Mouse (Mus musculus) MEL (cell line): ENCODE data around the gene Nudt3. TPM values are rescaled to one million over a fixed set of nuclear protein-coding genes. Genes with fewer than 3 reads are reported as not detected.

ENCODE experiments used
- DNase-seq: peaks from one replicate; pipeline ENCODE4 v3.0.0; 2011; ENCODE audit warnings: low read depth, low spot score
- H3K27ac ChIP-seq: 2 replicates; pipeline ENCODE4 v1.5.1; 2012; ENCODE audit warnings: low read depth, mild to moderate bottlenecking, control low read depth, low read length, moderate library complexity; ENCODE audit not compliant: control insufficient read depth
- H3K27me3 ChIP-seq, 2 experiments: fragments of 150-350 bp in 1 of 2; sonication (generic) in 1 of 2; 2 replicates each; pipeline ENCODE4 v1.6.1; 2012; ENCODE audit warnings: low read length in 2 of 2, mild to moderate bottlenecking in 2 of 2, improper control_type of control experiment in 1 of 2, moderate library complexity in 1 of 2; ENCODE audit not compliant: insufficient read depth in 2 of 2, control insufficient read depth in 1 of 2
- H3K36me3 ChIP-seq, 2 experiments: 2 replicates each; pipeline ENCODE4 v1.6.1; 2012 to 2014; ENCODE audit warnings: low read length in 2 of 2, improper control_type of control experiment in 1 of 2, inconsistent platforms in 1 of 2, mild to moderate bottlenecking in 1 of 2; ENCODE audit not compliant: insufficient read depth in 2 of 2, control insufficient read depth in 1 of 2
- H3K4me1 ChIP-seq, 2 experiments: fragments of 150-350 bp in 1 of 2; sonication (generic) in 1 of 2; 2 replicates each; pipeline ENCODE4 v1.6.1; 2012; ENCODE audit warnings: low read length in 2 of 2, improper control_type of control experiment in 1 of 2, mild to moderate bottlenecking in 1 of 2; ENCODE audit not compliant: insufficient read depth in 2 of 2, control insufficient read depth in 1 of 2
- H3K4me3 ChIP-seq, 2 experiments: fragments of 150-350 bp in 1 of 2; sonication (generic) in 1 of 2; 2 replicates each; pipeline ENCODE4 v1.5.1; 2012; ENCODE audit warnings: low read depth in 2 of 2, low read length in 2 of 2, mild to moderate bottlenecking in 2 of 2, moderate library complexity in 2 of 2, control low read depth in 1 of 2, improper control_type of control experiment in 1 of 2; ENCODE audit not compliant: control insufficient read depth in 1 of 2, insufficient read depth in 1 of 2
- H3K79me2 ChIP-seq: 2 replicates; pipeline ENCODE4 v1.6.1; 2012; ENCODE audit warnings: mild to moderate bottlenecking, low read length, moderate library complexity; ENCODE audit not compliant: control insufficient read depth, poor library complexity, insufficient read depth
- H3K9ac ChIP-seq: 2 replicates; pipeline ENCODE4 v1.6.1; 2012; ENCODE audit warnings: low read depth, mild to moderate bottlenecking, control low read depth, low read length, moderate library complexity; ENCODE audit not compliant: control insufficient read depth, poor library complexity, severe bottlenecking
- H3K9me3 ChIP-seq: fragments of 150-350 bp; sonication (generic); replicated peaks from 2 replicates; pipeline ENCODE4 v1.6.1; 2012; ENCODE audit warnings: mild to moderate bottlenecking, low read length, improper control_type of control experiment, moderate library complexity; ENCODE audit not compliant: insufficient read depth
- BHLHE40 ChIP-seq: IDR thresholded peaks from 2 replicates; pipeline ENCODE4 v1.6.1; 2012; ENCODE audit warnings: low read depth, mild to moderate bottlenecking, inconsistent platforms, low read length, improper control_type of control experiment, borderline replicate concordance
- CTCF ChIP-seq, 3 experiments: IDR thresholded peaks in 2 of 3; conservative IDR thresholded peaks in 1 of 3; 2 replicates each; pipeline ENCODE4 v1.5.1; 2011 to 2012; ENCODE audit warnings: low read length in 3 of 3, low read depth in 2 of 3, mild to moderate bottlenecking in 2 of 3, improper control_type of control experiment in 1 of 3, inconsistent platforms in 1 of 3, mixed read lengths in 1 of 3, moderate library complexity in 1 of 3; ENCODE audit not compliant: control insufficient read depth in 1 of 3, insufficient read depth in 1 of 3, poor library complexity in 1 of 3, severe bottlenecking in 1 of 3
- HCFC1 ChIP-seq: IDR thresholded peaks from 2 replicates; pipeline ENCODE4 v1.6.1; 2012; ENCODE audit warnings: low read depth, mild to moderate bottlenecking, inconsistent platforms, low read length, improper control_type of control experiment, moderate library complexity
- KAT2A ChIP-seq: conservative IDR thresholded peaks from 2 replicates; pipeline ENCODE4 v1.6.1; 2012; ENCODE audit warnings: low read depth, low read length, improper control_type of control experiment, inconsistent platforms
- MAX ChIP-seq: IDR thresholded peaks from 2 replicates; pipeline ENCODE4 v1.6.1; 2011; ENCODE audit warnings: low read length, improper control_type of control experiment
- MXI1 ChIP-seq: IDR thresholded peaks from 2 replicates; pipeline ENCODE4 v1.6.1; 2011; ENCODE audit warnings: mild to moderate bottlenecking, low read depth, low read length, improper control_type of control experiment
- MYB ChIP-seq: IDR thresholded peaks from 2 replicates; pipeline ENCODE4 v1.6.1; 2011; ENCODE audit warnings: mild to moderate bottlenecking, low read depth, low read length, improper control_type of control experiment
- MYC ChIP-seq: IDR thresholded peaks from 2 replicates; pipeline ENCODE4 v1.6.1; 2011; ENCODE audit warnings: low read depth, mild to moderate bottlenecking, low read length, improper control_type of control experiment, moderate library complexity
- POLR2AphosphoS5 ChIP-seq: IDR thresholded peaks from 2 replicates; pipeline ENCODE4 v1.6.1; 2012; ENCODE audit warnings: low read depth, borderline replicate concordance, mild to moderate bottlenecking, inconsistent platforms, low read length, moderate library complexity, mixed read lengths
- RAD21 ChIP-seq: IDR thresholded peaks from 2 replicates; pipeline ENCODE4 v1.6.1; 2011; ENCODE audit warnings: mild to moderate bottlenecking, low read depth, low read length, improper control_type of control experiment
- RCOR1 ChIP-seq: IDR thresholded peaks from 2 replicates; pipeline ENCODE4 v1.6.1; 2012; ENCODE audit warnings: low read depth, mild to moderate bottlenecking, inconsistent platforms, low read length, improper control_type of control experiment
- SIN3A ChIP-seq: IDR thresholded peaks from 2 replicates; pipeline ENCODE4 v1.6.1; 2012; ENCODE audit warnings: low read length, improper control_type of control experiment, inconsistent platforms
- SMC3 ChIP-seq: IDR thresholded peaks from 2 replicates; pipeline ENCODE4 v1.6.1; 2011; ENCODE audit warnings: low read depth, low read length, improper control_type of control experiment
- TBP ChIP-seq: IDR thresholded peaks from 2 replicates; pipeline ENCODE4 v1.8.0; 2011; ENCODE audit warnings: low read depth, low read length, improper control_type of control experiment
- ZC3H11A ChIP-seq: IDR thresholded peaks from 2 replicates; pipeline ENCODE4 v1.6.1; 2012; ENCODE audit warnings: low read depth, mild to moderate bottlenecking, inconsistent platforms, low read length, improper control_type of control experiment
- ZNF384 ChIP-seq: IDR thresholded peaks from 2 replicates; pipeline ENCODE4 v1.6.1; 2012; ENCODE audit warnings: low read depth, mild to moderate bottlenecking, inconsistent platforms, low read length, improper control_type of control experiment
- polyA plus RNA-seq, 2 experiments: library from polyadenylated mRNA; stranded (reverse) in 1 of 2; unstranded in 1 of 2; fragments of >175 nt in 1 of 2; fragments of >200 nt in 1 of 2; gene quantifications; 2 replicates each; pipeline versions ENCODE4 v1.2.1 to v1.2.4; 2012; ENCODE audit warnings: low replicate concordance in 2 of 2, low read depth in 1 of 2; ENCODE audit not compliant: insufficient read length in 2 of 2, insufficient read depth in 1 of 2, missing spikeins in 1 of 2
- total RNA-seq: library from RNA; depleted of rRNA; stranded (reverse); fragments of 300-350 nt; gene quantifications from 2 replicates; pipeline ENCODE4 v1.2.3, GENCODE M21; 2012

The Nudt3 gene
- total and polyA plus RNA-seq, 3 experiments: 96.5 to 258 (median 97.0) TPM

DNA sequence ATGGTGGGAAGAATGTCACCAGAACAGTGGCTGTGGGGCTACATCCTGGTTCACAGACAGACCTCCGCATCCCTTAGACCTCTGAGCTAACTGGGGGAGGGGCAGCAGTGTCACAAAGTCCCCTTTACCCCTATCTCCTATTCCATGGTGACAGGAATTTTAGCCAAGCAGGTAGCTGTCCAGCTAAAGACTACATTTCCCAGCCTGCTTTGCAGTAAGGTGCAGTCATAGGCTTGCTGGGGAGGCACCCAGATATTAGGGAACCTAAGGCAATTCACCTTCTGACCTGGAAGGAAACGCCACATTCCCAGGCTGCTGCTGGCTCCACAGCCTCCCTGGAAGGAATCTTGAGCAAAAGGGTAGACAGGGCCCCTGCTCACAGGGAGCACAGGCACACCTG is 82.0 kb downstream of the Nudt3 start:
- no peaks in the 10 kb centered on the region for H3K27me3 ChIP-seq
- H3K36me3 ChIP-seq: no peaks in the 10 kb centered on the region
- no peak overlapping the region for H3K9ac ChIP-seq
- no peaks in the 10 kb centered on the region for H3K4me1 ChIP-seq
- TF ChIP-seq HCFC1: peak; percentile 88
- no peak for TF ChIP-seq MYB
- TF ChIP-seq, all 39 proteins: peak for 1
- Histone ChIP-seq H3K79me2 (no peaks in the 10 kb centered on the region), H3K27ac (no peak overlapping the region), H3K9me3 (no peaks in the 10 kb centered on the region), H3K4me3 (no peak overlapping the region)
- DNase-seq: peak; percentile 23

DNA sequence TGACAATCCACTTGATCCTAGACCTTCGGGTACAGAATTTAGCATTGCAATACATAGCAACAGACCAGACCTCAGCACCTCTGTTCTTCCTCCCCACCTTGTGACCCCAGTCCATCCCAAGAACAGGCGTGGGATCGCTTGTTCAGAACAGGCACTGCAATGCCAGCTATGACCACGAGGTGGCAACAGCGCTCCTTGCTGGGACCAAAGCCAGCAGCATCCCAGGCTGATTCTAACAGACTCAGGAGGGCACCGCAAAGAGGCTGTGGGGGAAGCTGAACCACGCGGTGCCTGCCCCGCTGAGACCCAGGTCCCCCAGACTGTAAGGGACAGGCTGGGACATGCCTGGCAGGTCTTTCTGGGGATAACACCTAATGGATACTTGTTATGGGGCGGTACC is 88.6 kb downstream of the Nudt3 start:
- Histone ChIP-seq H3K27me3 (no peaks in the 10 kb centered on the region), H3K9me3 (no peaks in the 10 kb centered on the region), H3K79me2 (no peaks in the 10 kb centered on the region), H3K27ac (no peak overlapping the region), H3K4me1 (no peaks in the 10 kb centered on the region), H3K4me3 (no peak overlapping the region), H3K36me3 (no peaks in the 10 kb centered on the region), H3K9ac (no peak overlapping the region)
- DNase-seq: peak; percentile 88
- TF ChIP-seq MAX (peak; percentile 71), BHLHE40 (peak; percentile 49), MYC (peak; percentile 52; the same call in 1 of the 2 replicates), RAD21 (peak; percentile 98), POLR2AphosphoS5 (no peak), SMC3 (peak; percentile 96), ZC3H11A (peak; percentile 94), MXI1 (0 out of 2 replicates have a peak, but pooled peaks have one; percentile 29), SIN3A (peak; percentile 66; the same call in 1 of the 2 replicates), ZNF384 (no peak), HCFC1 (0 out of 2 replicates have a peak, but pooled peaks have one; percentile 40), KAT2A (no peak), CTCF (IDR thresholded peaks at IDR 0.05 in 2 of 3, conservative IDR thresholded peaks at IDR 0.05 in 1 of 3; ENCODE audit: control insufficient read depth in 1 of 3, insufficient read depth in 1 of 3, low read depth in 2 of 3, low read length in 3 of 3, poor library complexity in 1 of 3, severe bottlenecking in 1 of 3) (peak; percentile 98 to 100 (median 99)), RCOR1 (peak; percentile 42; the same call in 1 of the 2 replicates), TBP (0 out of 2 replicates have a peak, but pooled peaks have one; percentile 24)

DNA sequence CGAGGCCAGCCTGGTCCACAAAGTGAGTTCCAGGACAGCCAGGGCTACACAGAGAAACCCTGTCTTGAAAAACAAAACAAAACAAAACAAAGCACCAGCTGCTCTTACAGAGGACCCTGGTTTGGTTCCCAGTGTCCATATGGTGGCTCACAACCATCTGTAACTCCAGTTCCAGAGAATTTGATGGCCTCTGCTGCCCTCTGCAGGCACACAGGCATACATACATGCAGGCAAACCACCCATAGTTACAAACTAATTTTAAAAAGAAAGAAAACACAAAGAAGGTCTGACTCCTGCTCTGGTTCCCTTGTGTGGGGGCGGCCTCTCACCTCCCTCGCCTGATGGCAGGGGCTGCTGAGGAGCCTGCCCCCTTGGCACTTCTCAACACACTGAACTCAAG is 89.9 kb downstream of the Nudt3 start:
- peak; percentile 35 to 67 (median 59) for TF ChIP-seq CTCF (IDR thresholded peaks at IDR 0.05 in 2 of 3, conservative IDR thresholded peaks at IDR 0.05 in 1 of 3; ENCODE audit: control insufficient read depth in 1 of 3, insufficient read depth in 1 of 3, low read depth in 2 of 3, low read length in 3 of 3, poor library complexity in 1 of 3, severe bottlenecking in 1 of 3)
- TF ChIP-seq ZC3H11A: peak; percentile 42
- peak; percentile 37 for TF ChIP-seq SMC3
- no peak for TF ChIP-seq MYC
- TF ChIP-seq RAD21: peak; percentile 68
- TF ChIP-seq, all 39 proteins: peak for 4
- no peaks in the 10 kb centered on the region for H3K79me2 ChIP-seq
- no peak overlapping the region for H3K9ac ChIP-seq
- no peak overlapping the region for H3K4me3 ChIP-seq
- no peaks in the 10 kb centered on the region for H3K36me3 ChIP-seq
- no peaks in the 10 kb centered on the region for H3K4me1 ChIP-seq
- no peak overlapping the region for H3K27ac ChIP-seq
- peak; percentile 62 for DNase-seq
- H3K27me3 ChIP-seq: no peaks in the 10 kb centered on the region
- H3K9me3 ChIP-seq: no peaks in the 10 kb centered on the region
